Mouse (Mus musculus) CH12.LX (cell line): ENCODE measurements around the gene Ccdc40.

ENCODE experiments used
- CTCF ChIP-seq, 2 experiments: IDR thresholded peaks in 1 of 2; conservative IDR thresholded peaks in 1 of 2; 2 replicates each; pipeline ENCODE4 v1.5.1; 2011 to 2012; ENCODE audit warnings: low read depth in 2 of 2, low read length in 2 of 2, improper control_type of control experiment in 1 of 2, inconsistent platforms in 1 of 2, mild to moderate bottlenecking in 1 of 2, moderate library complexity in 1 of 2
- MAX ChIP-seq: IDR thresholded peaks from 2 replicates; pipeline ENCODE4 v1.6.1; 2011; ENCODE audit warnings: low read length, improper control_type of control experiment
- MYC ChIP-seq: IDR thresholded peaks from 2 replicates; pipeline ENCODE4 v1.6.1; 2011; ENCODE audit warnings: low read depth, mild to moderate bottlenecking, improper control_type of control experiment, low read length
- NELFE ChIP-seq: IDR thresholded peaks from 2 replicates; pipeline ENCODE4 v1.6.1; 2011; ENCODE audit warnings: low read depth, low read length, improper control_type of control experiment
- POLR2A ChIP-seq: IDR thresholded peaks from 2 replicates; pipeline ENCODE4 v1.6.1; 2011; ENCODE audit warnings: low read depth, mild to moderate bottlenecking, improper control_type of control experiment, low read length
- USF2 ChIP-seq: conservative IDR thresholded peaks from 2 replicates; pipeline ENCODE4 v1.6.1; 2011; ENCODE audit warnings: low read depth, low read length, improper control_type of control experiment
- ZC3H11A ChIP-seq: IDR thresholded peaks from 2 replicates; pipeline ENCODE4 v1.6.1; 2012; ENCODE audit warnings: low read depth, mild to moderate bottlenecking, inconsistent platforms, low read length, improper control_type of control experiment
- ZMIZ1 ChIP-seq: IDR thresholded peaks from 2 replicates; pipeline ENCODE4 v1.6.1; 2012; ENCODE audit warnings: low read depth, mild to moderate bottlenecking, inconsistent platforms, low read length, improper control_type of control experiment

- peak; percentile 79 for TF ChIP-seq POLR2A
- TF ChIP-seq ZC3H11A = no peak
- TF ChIP-seq MAX = no peak
- no peak for TF ChIP-seq CTCF (conservative IDR thresholded peaks at IDR 0.05 in 1 of 2, IDR thresholded peaks at IDR 0.05 in 1 of 2; ENCODE audit: low read depth in 2 of 2, low read length in 2 of 2)
- TF ChIP-seq USF2 = no peak
- no peak for TF ChIP-seq MYC
- TF ChIP-seq NELFE = peak; percentile 63
- TF ChIP-seq ZMIZ1 = peak; percentile 54; the same call in 1 of the 2 replicates
These were observed at the start of gene Ccdc40, which contains the start of gene Tbc1d16 for GRCm38 (mm10) chr11:119228091-119228781.
